Mouse (Mus musculus): ENCODE data around the gene Prdm16. TPM values are rescaled to one million over a fixed set of nuclear protein-coding genes. Genes with fewer than 3 reads are reported as not detected.

Gene Prdm16
- polyA plus RNA-seq, 1 experiment from 2014 or later: 2.2 TPM

- Histone ChIP-seq H3K9me3 (ENCODE audit: low read length) (no peaks in the 10 kb centered on the region), H3K27ac (ENCODE audit: low read depth) (no peak overlapping the region), H3K4me2 (ENCODE audit: low read depth, low read length) (no peak overlapping the region), H3K36me3 (replicated peaks; ENCODE audit: insufficient read depth, low read length) (no peaks in the 10 kb centered on the region), H3K4me3 (ENCODE audit: low read depth, low read length) (no peak overlapping the region), H3K9ac (replicated peaks) (no peak overlapping the region), H3K4me1 (ENCODE audit: insufficient read depth) (no peaks in the 10 kb centered on the region), H3K27me3 (ENCODE audit: insufficient read depth, low read length) (no peaks in the 10 kb centered on the region)
- 65% methylated on average over 13 of the region's 13 CpGs for WGBS (ENCODE audit: insufficient replicate concordance)
- DNase-seq (no peak), ATAC-seq (no peak)
- TF ChIP-seq CTCF (IDR thresholded peaks at IDR 0.05; ENCODE audit: low read depth) (no peak), EP300 (IDR thresholded peaks at IDR 0.05; ENCODE audit: low read depth) (no peak)
These were observed 62.3 kb downstream of the Prdm16 start for GRCm38 (mm10) chr4:154574208-154574875.

- no peaks in the 10 kb centered on the region for H3K36me3 ChIP-seq (replicated peaks; ENCODE audit: insufficient read depth, low read length)
- no peaks in the 10 kb centered on the region for H3K27me3 ChIP-seq (ENCODE audit: insufficient read depth, low read length)
- DNase-seq: no peak
- no peak overlapping the region for H3K27ac ChIP-seq (ENCODE audit: low read depth)
- no peak for ATAC-seq
- WGBS (ENCODE audit: insufficient replicate concordance): 40% methylated on average over 10 of the region's 10 CpGs
- no peak overlapping the region for H3K9ac ChIP-seq (replicated peaks)
- no peak overlapping the region for H3K4me2 ChIP-seq (ENCODE audit: low read depth, low read length)
- no peak for TF ChIP-seq CTCF (IDR thresholded peaks at IDR 0.05; ENCODE audit: low read depth)
- no peak for TF ChIP-seq EP300 (IDR thresholded peaks at IDR 0.05; ENCODE audit: low read depth)
- H3K9me3 ChIP-seq (ENCODE audit: low read length): no peaks in the 10 kb centered on the region
- H3K4me1 ChIP-seq (ENCODE audit: insufficient read depth): no peaks in the 10 kb centered on the region
- no peak overlapping the region for H3K4me3 ChIP-seq (ENCODE audit: low read depth, low read length)
These were observed 66.2 kb downstream of the Prdm16 start for GRCm38 (mm10) chr4:154570451-154570881.

DNA sequence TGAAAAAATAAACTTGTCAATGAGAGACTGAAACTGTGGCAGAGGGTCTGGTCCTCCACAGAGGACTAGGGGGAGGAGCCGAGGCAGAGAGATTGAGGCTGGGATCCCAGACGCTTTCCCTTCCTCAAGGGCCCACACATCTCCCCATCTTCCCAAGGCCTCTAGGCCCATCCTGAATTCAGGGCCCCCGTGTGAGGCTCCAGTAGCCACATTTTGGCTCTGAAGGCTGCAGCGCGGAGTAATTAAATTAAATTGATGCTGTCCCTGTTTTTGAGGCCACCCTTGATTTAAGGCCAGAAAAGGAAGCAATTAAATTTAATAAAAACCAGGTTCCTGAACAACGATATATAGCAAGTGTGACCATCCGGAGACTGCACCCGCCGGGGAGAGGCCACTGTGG is 66.8 kb downstream of the Prdm16 start:
- Histone ChIP-seq H3K36me3 (replicated peaks; ENCODE audit: insufficient read depth, low read length) (no peaks in the 10 kb centered on the region), H3K9me3 (ENCODE audit: low read length) (no peaks in the 10 kb centered on the region), H3K4me2 (ENCODE audit: low read depth, low read length) (no peak overlapping the region), H3K4me3 (ENCODE audit: low read depth, low read length) (no peak overlapping the region), H3K4me1 (ENCODE audit: insufficient read depth) (no peaks in the 10 kb centered on the region), H3K27ac (ENCODE audit: low read depth) (no peak overlapping the region), H3K9ac (replicated peaks) (no peak overlapping the region), H3K27me3 (ENCODE audit: insufficient read depth, low read length) (no peaks in the 10 kb centered on the region)
- DNase-seq: no peak
- ATAC-seq: no peak
- 84% methylated on average over 9 of the region's 9 CpGs for WGBS (ENCODE audit: insufficient replicate concordance)
- no peak for TF ChIP-seq EP300 (IDR thresholded peaks at IDR 0.05; ENCODE audit: low read depth)
- TF ChIP-seq CTCF (IDR thresholded peaks at IDR 0.05; ENCODE audit: low read depth): no peak

DNA sequence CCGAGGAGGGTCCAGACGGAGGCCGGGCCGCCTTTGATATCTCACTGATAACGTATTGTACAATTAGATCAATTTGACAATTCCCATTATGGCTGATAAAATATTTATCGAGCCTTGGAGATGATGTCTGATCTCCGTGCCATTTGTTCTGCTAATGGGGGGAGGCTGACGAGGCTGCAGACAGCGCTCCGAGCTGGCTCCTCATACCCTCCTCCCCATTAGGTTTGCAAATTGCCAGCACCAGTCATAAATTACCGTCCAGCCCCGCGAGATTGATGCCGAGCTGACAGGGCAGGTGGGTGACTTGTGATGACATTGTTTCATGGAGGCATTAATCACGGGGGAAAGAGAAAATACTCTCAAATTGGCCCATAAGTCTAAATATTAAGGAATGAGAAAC is 67.9 kb downstream of the Prdm16 start:
- TF ChIP-seq CTCF (IDR thresholded peaks at IDR 0.05; ENCODE audit: low read depth) (no peak), EP300 (IDR thresholded peaks at IDR 0.05; ENCODE audit: low read depth) (no peak)
- H3K9me3 ChIP-seq (ENCODE audit: low read length): no peaks in the 10 kb centered on the region

GRCm38 (mm10) chr4:154567942-154568341 is 68.7 kb downstream of the Prdm16 start:
- H3K27me3 ChIP-seq (ENCODE audit: insufficient read depth, low read length): no peaks in the 10 kb centered on the region
- ATAC-seq: no peak
- 74% methylated on average over 11 of the region's 11 CpGs for WGBS (ENCODE audit: insufficient replicate concordance)

More for the DNA sequence above, 67.9 kb downstream of the Prdm16 start:
- ATAC-seq (no peak), DNase-seq (no peak)
- Histone ChIP-seq H3K4me3 (ENCODE audit: low read depth, low read length) (no peak overlapping the region), H3K4me1 (ENCODE audit: insufficient read depth) (no peaks in the 10 kb centered on the region), H3K4me2 (ENCODE audit: low read depth, low read length) (no peak overlapping the region), H3K36me3 (replicated peaks; ENCODE audit: insufficient read depth, low read length) (no peaks in the 10 kb centered on the region), H3K27ac (ENCODE audit: low read depth) (no peak overlapping the region), H3K27me3 (ENCODE audit: insufficient read depth, low read length) (no peaks in the 10 kb centered on the region), H3K9ac (replicated peaks) (no peak overlapping the region)
- WGBS (ENCODE audit: insufficient replicate concordance): 77% methylated on average over 15 of the region's 15 CpGs

DNA sequence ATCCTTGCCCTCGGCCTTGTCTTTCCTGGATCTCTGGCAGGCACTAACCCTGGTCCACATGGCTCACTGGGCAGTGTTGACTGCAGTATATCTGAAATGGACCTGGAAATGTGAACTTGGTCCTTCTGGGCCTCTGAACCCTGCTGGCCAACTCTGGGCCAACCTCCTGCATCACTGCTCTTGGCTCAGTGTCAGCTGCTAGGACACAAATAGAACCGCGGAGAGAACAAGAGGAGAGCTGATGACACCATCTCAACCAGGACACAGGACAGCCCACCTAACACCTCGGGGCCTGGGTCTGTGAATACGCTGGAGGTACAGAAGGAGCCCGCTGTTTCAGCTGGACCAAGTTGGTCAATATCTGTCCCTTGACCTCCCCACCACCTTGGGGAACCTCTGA is 73.5 kb downstream of the Prdm16 start:
- Histone ChIP-seq H3K4me3 (ENCODE audit: low read depth, low read length) (no peak overlapping the region), H3K4me1 (ENCODE audit: insufficient read depth) (no peaks in the 10 kb centered on the region), H3K4me2 (ENCODE audit: low read depth, low read length) (no peak overlapping the region), H3K9ac (replicated peaks) (no peak overlapping the region), H3K36me3 (replicated peaks; ENCODE audit: insufficient read depth, low read length) (no peaks in the 10 kb centered on the region), H3K27me3 (ENCODE audit: insufficient read depth, low read length) (no peaks in the 10 kb centered on the region), H3K27ac (ENCODE audit: low read depth) (no peak overlapping the region), H3K9me3 (ENCODE audit: low read length) (no peaks in the 10 kb centered on the region)
- WGBS (ENCODE audit: insufficient replicate concordance): 70% methylated on average over 6 of the region's 6 CpGs
- DNase-seq: no peak
- ATAC-seq: no peak
- no peak for TF ChIP-seq EP300 (IDR thresholded peaks at IDR 0.05; ENCODE audit: low read depth)
- TF ChIP-seq CTCF (IDR thresholded peaks at IDR 0.05; ENCODE audit: low read depth): no peak

More at GRCm38 (mm10) chr4:154567942-154568341, 68.7 kb downstream of the Prdm16 start:
- Histone ChIP-seq H3K9me3 (ENCODE audit: low read length) (no peaks in the 10 kb centered on the region), H3K4me3 (ENCODE audit: low read depth, low read length) (no peak overlapping the region), H3K36me3 (replicated peaks; ENCODE audit: insufficient read depth, low read length) (no peaks in the 10 kb centered on the region), H3K4me2 (ENCODE audit: low read depth, low read length) (no peak overlapping the region), H3K27ac (ENCODE audit: low read depth) (no peak overlapping the region), H3K4me1 (ENCODE audit: insufficient read depth) (no peaks in the 10 kb centered on the region), H3K9ac (replicated peaks) (no peak overlapping the region)
- no peak for TF ChIP-seq CTCF (IDR thresholded peaks at IDR 0.05; ENCODE audit: low read depth)
- no peak for TF ChIP-seq EP300 (IDR thresholded peaks at IDR 0.05; ENCODE audit: low read depth)
- DNase-seq: no peak

Data from liver, postnatal 0 days (tissue).